Mouse (Mus musculus) erythroblast, embryonic 14.5 days (primary cell): Measurements from ENCODE around the gene Tead3.

ENCODE experiments used
- GATA1 ChIP-seq: IDR thresholded peaks from 2 replicates; pipeline ENCODE4 v1.6.1; 2012; ENCODE audit warnings: low read length, inconsistent platforms, mixed read lengths
- TAL1 ChIP-seq: IDR thresholded peaks from 3 replicates; pipeline ENCODE4 v1.6.1; 2012; ENCODE audit warnings: low read length, inconsistent platforms, mixed read lengths

DNA sequence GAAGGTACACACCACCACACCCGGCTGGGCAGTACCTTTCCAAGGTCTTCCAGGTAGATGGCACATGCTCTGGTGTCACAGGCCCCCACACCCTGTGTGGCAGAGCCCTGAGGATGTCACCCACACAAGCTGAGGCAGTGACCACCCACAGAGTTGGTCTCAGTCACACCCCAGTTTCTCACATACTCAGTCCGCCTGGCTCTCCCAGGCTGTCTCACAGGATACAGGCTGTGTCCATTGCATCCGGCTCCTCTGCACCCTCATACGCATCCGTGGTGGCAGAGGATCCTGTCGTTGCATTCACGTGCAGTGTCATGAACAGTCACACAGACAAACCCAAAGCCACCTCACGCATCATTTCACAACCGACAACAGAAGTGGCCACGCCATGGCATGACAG is 3.3 kb downstream of the Tead3 start:
- TF ChIP-seq GATA1, result no peak
- TF ChIP-seq TAL1, result no peak
